Mouse (Mus musculus) CH12.LX (cell line): ENCODE measurements at regions not wholly inside any gene's neighbourhood (a gene's known extent, or its start where the extent isn't known, plus 50 kb on each side); places are given as distances from the start of the nearest gene placed in this dataset.

ENCODE experiments used
- DNase-seq: peaks from one replicate; pipeline ENCODE4 v3.0.0-alpha.2; 2013; ENCODE audit errors: extremely low read depth
- H3K27ac ChIP-seq: 2 replicates; pipeline ENCODE4 v1.5.1; 2012; ENCODE audit warnings: low read depth, mild to moderate bottlenecking, control low read depth, moderate library complexity; ENCODE audit not compliant: insufficient read depth
- H3K27me3 ChIP-seq: replicated peaks from 2 replicates; pipeline ENCODE3; 2012; ENCODE audit warnings: inconsistent platforms
- H3K36me3 ChIP-seq, 2 experiments: replicated peaks in 1 of 2; 2 replicates each; pipeline versions ENCODE3 to v1.6.1; 2012; ENCODE audit warnings: inconsistent platforms in 1 of 2, low read length in 1 of 2, mild to moderate bottlenecking in 1 of 2, mixed read lengths in 1 of 2, moderate library complexity in 1 of 2; ENCODE audit not compliant: control insufficient read depth in 1 of 2, insufficient read depth in 1 of 2
- H3K4me1 ChIP-seq, 2 experiments: 2 replicates each; pipeline ENCODE4 v1.6.1; 2012; ENCODE audit warnings: inconsistent platforms in 1 of 2, moderate library complexity in 1 of 2; ENCODE audit not compliant: insufficient read depth in 2 of 2, control insufficient read depth in 1 of 2
- H3K4me2 ChIP-seq: 2 replicates; pipeline ENCODE4 v1.6.1; 2012; ENCODE audit warnings: low read depth, mild to moderate bottlenecking, control low read depth; ENCODE audit not compliant: poor library complexity, insufficient read depth, severe bottlenecking
- H3K4me3 ChIP-seq, 3 experiments: fragments of 150-350 bp in 1 of 3; sonication (generic) in 1 of 3; replicated peaks in 1 of 3; 2 replicates each; pipeline versions ENCODE3 to v1.5.1; 2011 to 2012; ENCODE audit warnings: low read depth in 2 of 3, low read length in 2 of 3, mild to moderate bottlenecking in 2 of 3, moderate library complexity in 2 of 3, control low read depth in 1 of 3, improper control_type of control experiment in 1 of 3, inconsistent platforms in 1 of 3, mixed read lengths in 1 of 3; ENCODE audit not compliant: poor library complexity in 1 of 3
- H3K79me2 ChIP-seq: replicated peaks from 2 replicates; pipeline ENCODE4 v1.6.1; 2012; ENCODE audit warnings: mild to moderate bottlenecking, moderate library complexity; ENCODE audit not compliant: control insufficient read depth, poor library complexity, insufficient read depth, severe bottlenecking; ENCODE audit errors: extremely low read depth
- H3K9ac ChIP-seq: 2 replicates; pipeline ENCODE4 v1.6.1; 2012; ENCODE audit warnings: low read depth, mild to moderate bottlenecking, control low read depth, moderate library complexity; ENCODE audit not compliant: insufficient read depth
- H3K9me3 ChIP-seq: replicated peaks from 2 replicates; pipeline ENCODE3; 2012; ENCODE audit warnings: low read length, inconsistent platforms, mixed read lengths
- CHD1 ChIP-seq: IDR thresholded peaks from 2 replicates; pipeline ENCODE4 v1.6.1; 2012; ENCODE audit warnings: low read depth, low read length, improper control_type of control experiment, inconsistent platforms
- CTCF ChIP-seq, 2 experiments: IDR thresholded peaks in 1 of 2; conservative IDR thresholded peaks in 1 of 2; 2 replicates each; pipeline ENCODE4 v1.5.1; 2011 to 2012; ENCODE audit warnings: low read depth in 2 of 2, low read length in 2 of 2, improper control_type of control experiment in 1 of 2, inconsistent platforms in 1 of 2, mild to moderate bottlenecking in 1 of 2, moderate library complexity in 1 of 2
- ELF1 ChIP-seq: IDR thresholded peaks from 2 replicates; pipeline ENCODE4 v1.6.1; 2014; ENCODE audit warnings: low read depth, mild to moderate bottlenecking, inconsistent platforms, low read length, improper control_type of control experiment
- ETS1 ChIP-seq: conservative IDR thresholded peaks from 2 replicates; pipeline ENCODE4 v1.6.1; 2012; ENCODE audit warnings: low read depth, mild to moderate bottlenecking, inconsistent platforms, low read length, improper control_type of control experiment, moderate library complexity
- GABPA ChIP-seq: IDR thresholded peaks from 2 replicates; pipeline ENCODE4 v1.6.1; 2012; ENCODE audit warnings: low read depth, low read length, improper control_type of control experiment, inconsistent platforms; ENCODE audit not compliant: insufficient replicate concordance
- KAT2A ChIP-seq: IDR thresholded peaks from 2 replicates; pipeline ENCODE4 v1.6.1; 2012; ENCODE audit warnings: low read length, improper control_type of control experiment, inconsistent platforms; ENCODE audit not compliant: insufficient replicate concordance
- MAX ChIP-seq: IDR thresholded peaks from 2 replicates; pipeline ENCODE4 v1.6.1; 2011; ENCODE audit warnings: low read length, improper control_type of control experiment
- MAZ ChIP-seq: IDR thresholded peaks from 2 replicates; pipeline ENCODE4 v1.6.1; 2012; ENCODE audit warnings: low read depth, mild to moderate bottlenecking, inconsistent platforms, low read length, improper control_type of control experiment, moderate library complexity
- MEF2A ChIP-seq: IDR thresholded peaks from 2 replicates; pipeline ENCODE4 v1.6.1; 2014; ENCODE audit warnings: low read depth, mild to moderate bottlenecking, inconsistent platforms, low read length, improper control_type of control experiment, borderline replicate concordance
- MXI1 ChIP-seq: IDR thresholded peaks from 2 replicates; pipeline ENCODE4 v1.6.1; 2011; ENCODE audit warnings: mild to moderate bottlenecking, low read depth, low read length, improper control_type of control experiment
- MYC ChIP-seq: IDR thresholded peaks from 2 replicates; pipeline ENCODE4 v1.6.1; 2011; ENCODE audit warnings: low read depth, mild to moderate bottlenecking, improper control_type of control experiment, low read length
- NELFE ChIP-seq: IDR thresholded peaks from 2 replicates; pipeline ENCODE4 v1.6.1; 2011; ENCODE audit warnings: low read depth, low read length, improper control_type of control experiment
- PAX5 ChIP-seq: IDR thresholded peaks from 2 replicates; pipeline ENCODE4 v1.6.1; 2012; ENCODE audit warnings: low read length, inconsistent platforms, mixed read lengths
- POLR2A ChIP-seq: IDR thresholded peaks from 2 replicates; pipeline ENCODE4 v1.6.1; 2011; ENCODE audit warnings: low read depth, mild to moderate bottlenecking, improper control_type of control experiment, low read length
- TBP ChIP-seq: conservative IDR thresholded peaks from 2 replicates; pipeline ENCODE4 v1.6.1; 2011; ENCODE audit warnings: low read depth, low read length, improper control_type of control experiment
- TCF12 ChIP-seq: IDR thresholded peaks from 2 replicates; pipeline ENCODE4 v1.6.1; 2014; ENCODE audit warnings: low read depth, mild to moderate bottlenecking, inconsistent platforms, low read length, improper control_type of control experiment
- ZMIZ1 ChIP-seq: IDR thresholded peaks from 2 replicates; pipeline ENCODE4 v1.6.1; 2012; ENCODE audit warnings: low read depth, mild to moderate bottlenecking, inconsistent platforms, low read length, improper control_type of control experiment
- ZNF384 ChIP-seq: IDR thresholded peaks from 2 replicates; pipeline ENCODE4 v1.6.1; 2012; ENCODE audit warnings: low read depth, low read length, improper control_type of control experiment, inconsistent platforms
- dilution Hi-C: fragments of 300-500 bp; cut with MboI; formaldehyde crosslinking; loops from 2 replicates; pipeline ENCODE4 v1.14.3; 2020; ENCODE audit warnings: low sequenced_read_pairs; ENCODE audit not compliant: extremely low pct_unique_long_range_greater_than_20kb, extremely low pct_ligation_motif_present
- in situ Hi-C: fragments of 300-500 bp; cut with MboI; formaldehyde crosslinking; loops from 3 replicates; pipeline ENCODE4 v1.14.3; 2019; ENCODE audit warnings: low sequenced_read_pairs, low pct_ligation_motif_present, low pct_unique_long_range_greater_than_20kb, mixed read lengths

- in situ Hi-C loops (no loop called here), dilution Hi-C loops (no loop called here)
- no peak overlapping the region for H3K4me3 ChIP-seq
- H3K9me3 ChIP-seq, result no peaks in the 10 kb centered on the region
- no peaks in the 10 kb centered on the region for H3K4me1 ChIP-seq
- no peaks in the 10 kb centered on the region for H3K79me2 ChIP-seq
- H3K4me2 ChIP-seq, result no peak overlapping the region
- no peak for DNase-seq
- TF ChIP-seq ELF1, result no peak
- TF ChIP-seq ETS1, result no peak
- no peak for TF ChIP-seq GABPA
- TF ChIP-seq POLR2A, result no peak
- no peak for TF ChIP-seq CTCF (conservative IDR thresholded peaks at IDR 0.05 in 1 of 2, IDR thresholded peaks at IDR 0.05 in 1 of 2; ENCODE audit: low read depth in 2 of 2, low read length in 2 of 2)
- no peak for TF ChIP-seq TBP
- no peak for TF ChIP-seq PAX5
- no peak for TF ChIP-seq ZNF384
- TF ChIP-seq TCF12, result no peak
- TF ChIP-seq MAZ, result no peak
- no peak for TF ChIP-seq NELFE
- no peak for TF ChIP-seq ZMIZ1
- no peaks in the 10 kb centered on the region for H3K27me3 ChIP-seq
- no peak overlapping the region for H3K9ac ChIP-seq
- no peak overlapping the region for H3K27ac ChIP-seq
- H3K36me3 ChIP-seq, result no peaks in the 10 kb centered on the region
These were observed 60.4 kb upstream of the Wdr72 start for GRCm38 (mm10) chr9:74049776-74050175.

DNA sequence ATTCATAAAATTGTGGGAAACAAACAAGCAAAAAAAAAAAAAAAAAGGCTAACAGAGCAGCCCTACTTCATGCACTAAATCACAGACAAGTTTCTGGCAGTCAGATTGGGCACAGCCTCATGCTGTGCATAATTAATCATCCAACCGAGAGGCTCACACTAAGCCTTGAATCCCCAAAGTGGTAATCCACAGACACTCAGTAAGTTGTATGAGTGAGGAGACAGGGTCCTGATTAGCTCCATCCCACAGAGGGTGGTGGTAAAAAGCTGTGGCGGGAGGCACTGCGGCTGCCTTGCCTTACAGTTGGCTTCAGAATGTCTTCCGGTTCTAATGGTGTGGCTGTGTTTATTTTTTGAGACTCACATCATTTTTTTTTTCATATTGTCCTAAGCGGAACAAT is 53.4 kb upstream of the Wdr72 start:
- Histone ChIP-seq H3K9me3 (no peaks in the 10 kb centered on the region), H3K27me3 (no peaks in the 10 kb centered on the region), H3K36me3 (no peaks in the 10 kb centered on the region), H3K9ac (no peak overlapping the region), H3K27ac (no peak overlapping the region), H3K4me2 (no peak overlapping the region), H3K79me2 (no peaks in the 10 kb centered on the region), H3K4me1 (no peaks in the 10 kb centered on the region)
- in situ Hi-C loops (no loop called here), dilution Hi-C loops (no loop called here)
- TF ChIP-seq MAX (no peak), CHD1 (no peak), KAT2A (no peak), MYC (no peak), ELF1 (no peak), PAX5 (no peak), MEF2A (no peak), POLR2A (no peak), MXI1 (no peak)
- TF ChIP-seq, all 38 proteins: peak for 0
- no peak for DNase-seq
- no peak overlapping the region for H3K4me3 ChIP-seq
